Mouse (Mus musculus) adrenal gland, postnatal 25 days (tissue): Measurements from ENCODE around the gene Uap1. TPM values are rescaled to one million over a fixed set of nuclear protein-coding genes. Genes with fewer than 3 reads are reported as not detected.

ENCODE experiments used
- DNase-seq: peaks from one replicate; pipeline ENCODE4 v3.0.0; 2021; ENCODE audit warnings: mixed read lengths
- total RNA-seq: library from RNA; stranded (reverse); gene quantifications from 2 replicates; pipeline ENCODE4 v1.2.3, GENCODE M21; 2021

Uap1 gene
- total RNA-seq, 1 experiment from 2014 or later: 47.1 TPM

DNA sequence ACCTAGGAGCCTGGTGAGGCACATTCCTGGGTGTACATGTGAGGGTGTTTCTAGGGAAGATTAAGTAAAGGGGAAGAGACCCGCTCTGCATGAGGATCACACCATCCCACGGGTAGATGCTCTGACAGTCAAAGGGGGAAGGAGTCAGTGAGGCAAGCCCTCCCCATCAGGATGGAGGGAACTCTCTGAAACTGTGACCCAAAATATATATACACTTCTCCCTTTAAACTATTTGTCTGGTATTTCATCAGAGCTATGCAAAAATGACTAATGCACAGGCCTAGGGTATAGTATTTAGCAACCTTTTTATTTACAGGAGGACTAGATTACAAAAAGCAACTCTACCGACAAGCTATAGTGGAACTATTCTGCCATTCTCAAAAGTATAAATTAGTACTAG is 9.8 kb downstream of the Uap1 start:
- no peak for DNase-seq

GRCm38 (mm10) chr1:170164053-170164614 is 10.6 kb downstream of the Uap1 start:
- DNase-seq: no peak

GRCm38 (mm10) chr1:170163398-170163943 is 11.3 kb downstream of the Uap1 start:
- no peak for DNase-seq

DNA sequence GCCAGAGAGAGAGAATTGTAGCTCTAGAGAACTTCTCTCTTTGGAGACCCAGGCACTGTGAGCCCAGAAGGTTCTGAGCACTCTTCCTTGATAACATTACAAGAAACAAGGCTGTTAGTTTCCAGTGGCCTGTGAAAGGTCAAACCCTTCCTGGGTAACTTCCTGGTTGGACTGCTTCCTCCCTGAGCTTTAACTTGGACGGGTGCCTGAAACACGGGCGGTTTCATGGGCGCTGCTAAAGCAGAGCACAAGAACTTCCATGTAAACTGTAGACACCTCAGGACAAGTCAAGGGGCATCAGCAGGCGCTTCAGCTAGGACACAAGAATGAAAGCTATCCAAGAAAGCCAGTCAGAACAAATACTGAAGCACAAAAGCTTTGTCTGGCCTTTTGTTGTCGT is 12.9 kb downstream of the Uap1 start:
- DNase-seq: peak; percentile 12

- DNase-seq: no peak
Measured at GRCm38 (mm10) chr1:170160397-170160938, 14.3 kb downstream of the Uap1 start.

DNA sequence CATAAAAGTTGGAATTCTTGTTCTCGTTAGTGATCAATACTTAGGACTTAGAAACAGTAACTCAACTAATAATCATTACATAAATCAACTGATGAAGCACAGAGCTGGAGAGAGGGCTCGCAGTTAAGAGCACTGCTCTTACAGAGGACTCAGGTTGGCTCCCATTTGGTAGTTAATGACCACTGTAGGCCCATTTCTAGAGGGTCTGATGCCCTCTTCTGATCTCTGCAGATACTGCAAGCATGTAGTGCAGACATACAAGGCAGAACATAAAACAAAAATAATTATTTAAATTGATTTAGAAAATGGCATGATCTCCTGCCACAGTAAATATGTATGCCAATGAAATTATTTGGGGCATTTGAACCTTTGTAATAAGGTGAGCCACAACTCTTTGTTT is 15.1 kb downstream of the Uap1 start:
- no peak for DNase-seq

DNA sequence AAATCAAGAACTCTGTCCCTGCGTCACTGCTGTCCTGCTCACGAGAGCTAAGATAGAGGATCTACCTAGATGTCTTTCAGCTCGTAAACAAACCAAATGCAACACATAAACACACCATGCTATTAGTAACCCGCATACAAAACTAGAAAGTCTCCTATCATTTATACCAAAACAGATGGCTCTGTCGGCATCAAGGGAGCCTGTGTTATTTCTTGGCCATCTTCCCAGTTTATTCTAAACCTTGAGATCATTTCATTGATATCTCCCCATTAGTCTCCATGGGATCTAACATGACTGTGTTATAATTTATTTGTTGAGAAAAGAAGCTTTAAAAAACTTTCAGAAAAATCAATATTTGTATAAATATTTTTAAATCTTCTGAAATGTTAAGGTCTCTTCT is 19.0 kb downstream of the Uap1 start:
- no peak for DNase-seq

DNA sequence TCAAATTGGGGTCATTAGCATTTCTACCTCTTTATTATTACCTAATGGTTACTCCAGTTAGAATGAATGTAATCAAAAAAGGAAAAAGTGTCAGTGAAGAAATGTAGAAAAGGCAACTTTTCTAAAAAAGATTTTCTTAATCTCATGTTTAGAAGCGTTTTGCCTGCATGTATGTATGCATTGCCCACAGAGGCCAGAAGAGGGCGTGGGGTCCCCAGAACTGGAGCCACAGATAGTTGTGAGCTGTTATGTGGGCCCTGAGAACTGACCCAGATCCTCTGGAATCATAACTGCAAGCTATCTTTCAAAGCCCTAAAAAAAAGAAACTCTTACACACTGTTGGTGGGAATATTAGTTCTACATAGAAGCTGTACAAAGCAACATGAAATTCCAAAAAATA is 19.5 kb downstream of the Uap1 start:
- no peak for DNase-seq

GRCm38 (mm10) chr1:170153986-170154385 is 20.8 kb downstream of the Uap1 start:
- no peak for DNase-seq

DNA sequence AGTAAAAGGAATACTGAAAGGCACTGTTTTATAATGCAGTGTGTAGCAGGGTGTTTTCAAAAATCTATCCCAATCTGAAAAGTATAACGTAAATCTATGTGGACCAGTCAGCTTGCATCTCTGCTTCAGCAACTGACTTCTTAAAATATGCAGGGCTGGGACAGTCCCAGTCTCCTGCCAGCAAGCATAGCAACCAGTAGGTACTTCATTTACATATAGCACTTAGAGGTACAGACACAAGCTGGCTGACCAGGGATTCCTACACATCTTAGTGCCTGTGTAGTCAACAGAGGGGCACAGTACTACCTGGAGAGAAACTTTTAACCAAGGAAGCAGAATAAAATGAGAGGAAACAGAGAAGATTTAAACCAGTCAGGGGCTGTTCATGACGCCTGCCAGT is 22.2 kb downstream of the Uap1 start:
- DNase-seq: no peak

DNA sequence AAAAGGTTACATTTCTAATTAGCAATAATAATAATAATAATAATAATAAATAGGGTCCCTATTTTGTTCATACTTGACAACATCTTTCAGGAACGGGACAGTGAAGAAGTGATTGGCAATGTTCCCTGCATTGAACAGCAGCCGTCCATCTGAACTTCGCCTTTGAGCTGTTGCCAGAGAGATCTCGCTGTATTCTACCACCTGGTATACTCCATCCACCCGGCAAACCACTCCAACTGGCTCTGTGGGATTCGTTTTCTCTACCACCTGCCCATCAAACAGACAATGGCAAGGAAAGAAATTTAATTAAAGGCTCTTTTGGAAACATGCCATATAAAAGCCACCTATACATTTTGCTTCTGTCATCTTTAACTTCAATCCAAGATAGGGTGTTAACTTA is 23.9 kb downstream of the Uap1 start:
- DNase-seq: no peak

DNA sequence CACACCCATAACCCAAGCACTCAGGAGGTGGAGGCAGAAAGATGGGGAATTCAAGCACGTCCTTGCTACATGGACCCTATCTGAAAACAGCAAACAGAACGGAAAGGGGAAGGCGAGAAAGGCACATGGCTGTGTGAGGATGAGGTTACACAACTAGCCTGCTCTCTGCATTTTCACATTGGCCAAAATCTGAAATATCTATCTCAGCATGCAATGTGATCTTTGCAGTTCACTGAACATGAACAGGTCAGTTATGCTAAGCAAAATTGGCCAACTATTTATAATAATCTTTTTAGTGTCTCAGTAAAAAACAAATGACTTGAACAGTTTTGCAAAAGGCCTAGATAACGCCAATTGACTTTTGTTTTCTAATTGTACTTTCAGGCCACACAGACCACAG is 25.0 kb downstream of the Uap1 start:
- no peak for DNase-seq

DNA sequence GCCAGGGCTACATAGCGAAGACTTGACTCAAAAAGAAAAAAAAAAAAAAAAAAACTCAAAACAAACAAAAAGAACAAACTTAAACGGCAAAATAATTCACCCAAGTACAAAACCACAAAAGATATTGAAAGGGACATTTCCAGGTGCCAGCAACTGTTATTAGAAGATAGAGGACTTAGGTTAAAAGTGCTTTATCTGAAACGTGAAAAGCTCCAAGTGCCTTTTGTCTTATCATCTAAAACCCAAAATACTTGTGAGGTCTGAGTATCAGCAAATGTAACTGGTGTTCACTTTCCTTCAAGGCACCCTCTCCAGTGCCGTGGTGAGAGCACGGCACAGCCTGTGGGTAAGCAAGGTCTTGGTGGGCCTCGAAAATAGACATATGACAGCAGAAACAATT is 26.2 kb downstream of the Uap1 start:
- no peak for DNase-seq

DNA sequence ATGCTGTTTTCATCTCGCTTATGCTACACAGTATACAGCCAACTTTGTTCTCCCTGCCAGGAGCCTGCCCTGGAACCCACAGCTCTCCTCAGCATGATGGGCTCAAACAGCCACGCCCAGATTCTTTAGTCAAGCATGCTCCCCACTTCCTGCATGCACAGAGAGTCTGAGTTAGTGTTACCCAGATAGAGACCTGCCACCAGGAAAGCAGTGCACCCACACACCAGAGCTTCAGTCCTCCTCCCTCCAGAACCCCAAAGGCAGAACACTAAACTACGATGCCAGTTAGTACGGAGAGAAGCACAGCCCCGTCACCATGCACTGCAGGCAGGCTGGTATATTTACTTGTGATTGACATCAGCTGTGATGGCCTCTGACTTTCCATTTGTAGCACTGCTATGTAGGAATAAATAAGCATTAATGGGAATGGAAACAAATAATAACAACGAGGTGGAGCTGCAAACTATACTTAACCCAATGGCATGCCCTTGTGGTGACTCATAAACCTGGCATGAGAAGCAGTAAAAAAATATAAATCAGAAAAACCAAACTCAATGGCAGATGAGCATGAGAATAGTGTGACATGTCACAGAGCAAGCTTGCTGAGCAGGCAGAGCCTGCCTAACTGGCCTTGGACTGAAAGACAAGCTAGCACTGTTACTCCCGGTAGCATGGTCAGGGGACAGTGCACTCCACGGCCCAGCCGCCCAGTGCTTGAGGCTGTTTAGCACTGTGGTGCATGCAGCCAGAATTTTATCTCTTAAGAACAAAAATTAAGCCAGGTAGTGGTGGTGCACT is 26.9 kb downstream of the Uap1 start:
- DNase-seq: peak; percentile 22

GRCm38 (mm10) chr1:170145606-170146005 is 29.2 kb downstream of the Uap1 start:
- no peak for DNase-seq

DNA sequence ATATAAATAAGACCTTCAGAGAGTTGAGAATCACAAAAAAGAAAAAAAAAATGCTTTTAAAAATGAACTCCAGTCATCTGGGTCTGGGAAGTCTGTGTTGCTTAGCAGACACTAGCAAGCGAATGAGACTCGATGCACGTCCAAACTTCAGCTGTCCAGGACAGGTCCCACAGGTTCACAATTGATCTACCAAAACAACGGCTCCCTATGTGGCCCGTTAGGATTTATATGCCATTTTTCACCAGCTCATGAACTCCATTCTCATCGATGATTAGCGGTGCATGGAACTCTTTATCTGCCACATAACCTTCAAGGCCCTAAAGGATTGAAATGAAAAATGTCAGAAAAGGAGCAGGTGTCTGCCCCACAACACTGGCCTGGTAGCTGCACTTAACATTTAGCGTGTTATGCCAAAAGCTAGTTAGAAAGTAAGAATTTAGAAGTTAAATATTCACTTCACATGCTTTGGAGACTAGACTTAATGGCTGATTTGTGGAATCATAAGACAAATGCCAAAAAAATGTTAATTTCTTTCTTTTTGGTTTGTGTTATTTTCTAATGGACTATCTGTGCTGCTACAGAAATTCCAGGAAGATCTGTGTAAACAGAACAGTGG is 32.4 kb downstream of the Uap1 start:
- no peak for DNase-seq

DNA sequence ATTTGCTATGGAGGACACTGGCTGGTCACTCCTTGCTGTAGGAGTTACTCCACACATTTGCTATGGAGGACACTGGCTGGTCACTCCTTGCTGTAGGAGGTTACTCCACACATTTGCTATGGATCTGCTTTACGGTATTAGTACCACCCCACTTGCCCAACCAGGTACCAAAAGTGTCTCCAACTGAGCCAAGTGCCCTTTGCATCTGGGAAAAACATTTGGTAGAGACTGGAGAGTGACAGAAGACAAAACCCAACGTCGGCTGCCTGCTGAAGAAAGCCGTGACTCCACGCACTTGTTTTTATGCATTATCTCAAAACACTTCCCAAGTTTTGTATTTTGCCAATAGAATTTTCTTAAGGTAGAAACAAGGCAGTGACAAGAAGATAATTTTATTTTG is 33.1 kb downstream of the Uap1 start:
- no peak for DNase-seq

DNA sequence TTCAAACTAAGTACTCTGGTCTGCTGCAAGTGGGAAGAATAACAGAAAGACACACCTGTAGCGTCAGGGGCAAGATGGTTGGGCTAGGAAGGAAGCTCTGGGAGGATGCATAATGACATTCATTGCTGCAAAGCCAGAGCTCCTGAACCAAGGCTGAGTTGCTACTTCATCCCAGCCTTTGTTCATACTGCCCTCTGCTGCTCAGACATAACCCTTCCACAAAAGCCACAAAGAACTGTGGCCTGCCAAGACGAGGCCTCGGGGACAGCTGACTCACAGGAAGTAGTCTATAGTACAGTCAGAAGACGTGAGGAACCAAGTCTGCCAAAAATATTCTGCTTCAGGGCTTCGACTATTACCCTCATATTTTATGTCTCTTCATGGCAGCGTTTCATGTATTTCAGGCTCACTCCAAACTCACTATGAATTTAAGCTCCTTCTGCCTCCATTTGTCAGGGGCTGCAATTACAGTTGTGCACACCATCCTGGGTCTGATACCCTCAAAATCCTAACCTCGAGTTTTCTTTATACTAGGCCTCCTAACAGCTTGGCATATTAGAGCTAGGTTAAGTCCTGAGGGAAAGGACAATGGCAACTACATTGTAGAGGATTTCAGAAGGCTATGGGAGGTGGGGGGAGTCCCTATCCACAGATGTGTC is 38.3 kb downstream of the Uap1 start:
- DNase-seq: peak; percentile 61

GRCm38 (mm10) chr1:170134264-170134663 is 40.5 kb downstream of the Uap1 start:
- no peak for DNase-seq

- no peak for DNase-seq
Measured at GRCm38 (mm10) chr1:170130962-170131361, 43.8 kb downstream of the Uap1 start.

DNA sequence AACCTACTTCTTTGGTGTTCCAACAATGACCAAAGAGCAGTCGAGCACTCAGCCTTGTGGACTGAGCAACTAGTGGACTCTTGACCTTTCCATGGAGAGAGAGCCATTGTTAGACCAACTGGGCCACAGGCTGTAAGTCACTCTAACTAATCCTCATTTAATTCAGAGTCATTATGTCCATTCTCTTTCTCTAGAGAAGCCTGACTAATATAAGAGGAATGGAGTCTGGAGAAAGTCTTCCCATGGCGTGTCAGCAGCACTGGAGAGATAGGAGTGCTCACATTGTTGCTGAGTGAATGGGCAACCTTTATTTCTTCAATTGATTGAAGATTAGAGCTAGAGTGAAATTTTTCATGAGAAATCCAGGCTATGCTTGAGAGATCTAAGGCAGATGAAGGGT is 50.1 kb downstream of the Uap1 start:
- no peak for DNase-seq

DNA sequence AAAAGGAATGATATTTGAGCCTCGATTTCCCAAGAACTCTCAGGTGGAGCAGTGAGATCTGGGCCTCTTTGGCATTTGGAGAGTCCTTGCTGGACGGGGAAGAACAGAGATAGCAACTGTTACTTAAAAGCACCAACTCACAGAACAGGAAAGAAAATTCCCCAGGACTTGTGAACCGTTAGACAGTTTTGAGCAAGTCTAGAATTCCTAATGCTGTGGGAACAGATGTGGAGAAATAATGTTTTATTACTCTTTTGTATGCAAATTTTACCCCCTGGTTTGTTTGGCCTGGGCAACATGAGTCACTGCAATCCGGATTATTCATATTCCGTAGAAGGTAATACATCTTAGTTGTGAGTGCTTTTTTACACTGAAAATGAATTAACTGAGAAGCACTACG is 61.1 kb downstream of the Uap1 start:
- no peak for DNase-seq

- no peak for DNase-seq
Measured at GRCm38 (mm10) chr1:170112261-170112660, 62.5 kb downstream of the Uap1 start.
